Mouse (Mus musculus): ENCODE data around the gene 1810010H24Rik. TPM values are rescaled to one million over a fixed set of nuclear protein-coding genes. Genes with fewer than 3 reads are reported as not detected.
A peak's percentile ranks its signal among the peaks of the same experiment; 100 is the strongest.
"Not testable (repeated sequence)": the region's sequence is repeated elsewhere in the genome, so short reads cannot be mapped to it uniquely, and the experiment has no call there.

The 1810010H24Rik gene
- 0.98 and 2.1 TPM in 2 replicates for polyA plus RNA-seq (2016; fragmentation: Nextera tagmentation; extraction: Ambion mirVana)

GRCm38 (mm10) chr11:107025411-107026321, at the start of gene 1810010H24Rik:
1810010H24Rik (plus strand) TSS chr11:107025681.
- WGBS: under 1% methylated on average over 45 of the region's 45 CpGs
- Histone ChIP-seq H3K36me3 (replicated peaks) (no peaks in the 10 kb centered on the region), H3K9me3 (no peaks in the 10 kb centered on the region), H3K4me1 (peaks cover 50% of the 10 kb centered on the region), H3K27ac (replicated peaks) (peak within 1 kb of the TSS; percentile 74), H3K4me3 (peak within 1 kb of the TSS; percentile 65), H3K27me3 (replicated peaks; ENCODE audit: low read depth, poor library complexity, severe bottlenecking) (peaks cover 56% of the 10 kb centered on the region)
- peak; percentile 61 for DNase-seq (ENCODE audit: low spot score)

- no peak overlapping the region for H3K4me3 ChIP-seq
- H3K9me3 ChIP-seq: no peaks in the 10 kb centered on the region
- H3K4me1 ChIP-seq: peaks cover 8% of the 10 kb centered on the region; the same call in 1 of the 2 replicates
- WGBS: 79% methylated on average over 8 of the region's 8 CpGs
- no peaks in the 10 kb centered on the region for H3K27me3 ChIP-seq (replicated peaks; ENCODE audit: low read depth, poor library complexity, severe bottlenecking)
- DNase-seq (ENCODE audit: low spot score): no peak
- no peaks in the 10 kb centered on the region for H3K36me3 ChIP-seq (replicated peaks)
- H3K27ac ChIP-seq (replicated peaks): no peak overlapping the region
These were observed 49.3 kb upstream of the 1810010H24Rik start for GRCm38 (mm10) chr11:106976194-106976593.

- 31% methylated on average over 7 of the region's 7 CpGs for WGBS
- no peaks in the 10 kb centered on the region for H3K9me3 ChIP-seq
- H3K4me1 ChIP-seq: peaks cover 17% of the 10 kb centered on the region
- no peak overlapping the region for H3K27ac ChIP-seq (replicated peaks)
- H3K36me3 ChIP-seq (replicated peaks): peaks cover 17% of the 10 kb centered on the region
- H3K4me3 ChIP-seq: no peak overlapping the region
- peak; percentile 59 for DNase-seq (ENCODE audit: low spot score)
- no peaks in the 10 kb centered on the region for H3K27me3 ChIP-seq (replicated peaks; ENCODE audit: low read depth, poor library complexity, severe bottlenecking)
These were observed 45.0 kb upstream of the 1810010H24Rik start for GRCm38 (mm10) chr11:106980455-106980854.

- Histone ChIP-seq H3K9me3 (no peaks in the 10 kb centered on the region), H3K27me3 (replicated peaks; ENCODE audit: low read depth, poor library complexity, severe bottlenecking) (no peaks in the 10 kb centered on the region), H3K36me3 (replicated peaks) (peaks cover 29% of the 10 kb centered on the region), H3K4me3 (no peak overlapping the region), H3K27ac (replicated peaks) (no peak overlapping the region), H3K4me1 (peaks cover 9% of the 10 kb centered on the region; the same call in 1 of the 2 replicates)
- WGBS: 61% methylated on average over 1 of the region's 1 CpGs
- DNase-seq (ENCODE audit: low spot score): no peak
These were observed 43.7 kb upstream of the 1810010H24Rik start for GRCm38 (mm10) chr11:106981787-106982186.

- H3K9me3 ChIP-seq: no peaks in the 10 kb centered on the region
These were observed 43.1 kb upstream of the 1810010H24Rik start for GRCm38 (mm10) chr11:106982351-106982750.

GRCm38 (mm10) chr11:106985979-106986604, 39.4 kb upstream of the 1810010H24Rik start:
- not testable (repeated sequence) for H3K27me3 ChIP-seq (replicated peaks; ENCODE audit: low read depth, poor library complexity, severe bottlenecking); DNase-seq (ENCODE audit: low spot score); H3K9me3 ChIP-seq; H3K27ac ChIP-seq (replicated peaks); H3K4me1 ChIP-seq; H3K4me3 ChIP-seq
- peaks cover 70% of the 10 kb centered on the region for H3K36me3 ChIP-seq (replicated peaks)
- WGBS: 93% methylated on average over 9 of the region's 9 CpGs

More at GRCm38 (mm10) chr11:106982351-106982750, 43.1 kb upstream of the 1810010H24Rik start:
- Histone ChIP-seq H3K4me3 (no peak overlapping the region), H3K36me3 (replicated peaks) (peaks cover 34% of the 10 kb centered on the region), H3K4me1 (peaks cover 9% of the 10 kb centered on the region; the same call in 1 of the 2 replicates), H3K27ac (replicated peaks) (no peak overlapping the region), H3K27me3 (replicated peaks; ENCODE audit: low read depth, poor library complexity, severe bottlenecking) (no peaks in the 10 kb centered on the region)
- DNase-seq (ENCODE audit: low spot score): no peak
- 54% methylated on average over 5 of the region's 5 CpGs for whole genome bisulfite sequencing

- DNase-seq (ENCODE audit: low spot score): no peak
- WGBS: 91% methylated on average over 2 of the region's 2 CpGs
- Histone ChIP-seq H3K4me1 (peaks cover 3% of the 10 kb centered on the region; the same call in 1 of the 2 replicates), H3K36me3 (replicated peaks) (peaks cover 83% of the 10 kb centered on the region), H3K4me3 (no peak overlapping the region), H3K9me3 (no peaks in the 10 kb centered on the region), H3K27ac (replicated peaks) (no peak overlapping the region), H3K27me3 (replicated peaks; ENCODE audit: low read depth, poor library complexity, severe bottlenecking) (no peaks in the 10 kb centered on the region)
These were observed 38.1 kb upstream of the 1810010H24Rik start for GRCm38 (mm10) chr11:106987384-106987783.

- H3K27ac ChIP-seq (replicated peaks): no peak overlapping the region
- no peaks in the 10 kb centered on the region for H3K27me3 ChIP-seq (replicated peaks; ENCODE audit: low read depth, poor library complexity, severe bottlenecking)
- peaks cover 83% of the 10 kb centered on the region for H3K36me3 ChIP-seq (replicated peaks)
- no peaks in the 10 kb centered on the region for H3K9me3 ChIP-seq
- H3K4me1 ChIP-seq: peaks cover 19% of the 10 kb centered on the region
- no peak overlapping the region for H3K4me3 ChIP-seq
- WGBS: 84% methylated on average over 3 of the region's 3 CpGs
- no peak for DNase-seq (ENCODE audit: low spot score)
These were observed 31.0 kb upstream of the 1810010H24Rik start for GRCm38 (mm10) chr11:106994246-106995085.

- Histone ChIP-seq H3K36me3 (replicated peaks) (peaks cover 63% of the 10 kb centered on the region), H3K4me1 (peaks cover 23% of the 10 kb centered on the region), H3K4me3 (peak overlapping the region; percentile 100)
- DNase-seq (ENCODE audit: low spot score); H3K9me3 ChIP-seq; H3K27ac ChIP-seq (replicated peaks); H3K27me3 ChIP-seq (replicated peaks; ENCODE audit: low read depth, poor library complexity, severe bottlenecking): not testable (repeated sequence)
- WGBS: 95% methylated on average over 7 of the region's 7 CpGs
These were observed 29.0 kb upstream of the 1810010H24Rik start for GRCm38 (mm10) chr11:106996492-106996891.

GRCm38 (mm10) chr11:106997976-106998375, 27.5 kb upstream of the 1810010H24Rik start:
- Histone ChIP-seq H3K27me3 (replicated peaks; ENCODE audit: low read depth, poor library complexity, severe bottlenecking) (no peaks in the 10 kb centered on the region), H3K27ac (replicated peaks) (peak overlapping the region; percentile 99), H3K9me3 (no peaks in the 10 kb centered on the region), H3K4me3 (peak overlapping the region; percentile 100), H3K4me1 (peaks cover 35% of the 10 kb centered on the region), H3K36me3 (replicated peaks) (peaks cover 48% of the 10 kb centered on the region)
- DNase-seq (ENCODE audit: low spot score): no peak
- WGBS: 16% methylated on average over 5 of the region's 5 CpGs

GRCm38 (mm10) chr11:106998651-106999150, 26.8 kb upstream of the 1810010H24Rik start:
- Histone ChIP-seq H3K36me3 (replicated peaks) (peaks cover 42% of the 10 kb centered on the region), H3K9me3 (no peaks in the 10 kb centered on the region), H3K27me3 (replicated peaks; ENCODE audit: low read depth, poor library complexity, severe bottlenecking) (no peaks in the 10 kb centered on the region), H3K4me3 (peak overlapping the region; percentile 100), H3K4me1 (peaks cover 35% of the 10 kb centered on the region), H3K27ac (replicated peaks) (peak overlapping the region; percentile 99)
- DNase-seq (ENCODE audit: low spot score): no peak
- under 1% methylated on average over 26 of the region's 26 CpGs for WGBS

Data from embryonic facial prominence, embryonic 10.5 days (tissue).